Mouse (Mus musculus) megakaryocyte, embryonic 14.5 days (primary cell): ENCODE results near the gene Ginm1. TPM values are rescaled to one million over a fixed set of nuclear protein-coding genes. Genes with fewer than 3 reads are reported as not detected.

Source experiments
- H3K27me3 ChIP-seq: replicated peaks from 2 replicates; pipeline ENCODE3; 2012; ENCODE audit warnings: inconsistent platforms
- H3K36me3 ChIP-seq: replicated peaks from 2 replicates; pipeline ENCODE3; 2012; ENCODE audit warnings: low read length, inconsistent platforms, mixed read lengths
- H3K4me1 ChIP-seq: 2 replicates; pipeline ENCODE4 v1.6.1; 2012; ENCODE audit warnings: inconsistent platforms
- H3K4me3 ChIP-seq: replicated peaks from 2 replicates; pipeline ENCODE3; 2012; ENCODE audit warnings: moderate library complexity, mild to moderate bottlenecking, inconsistent platforms
- H3K9me3 ChIP-seq: 2 replicates; pipeline ENCODE4 v1.6.1; 2012; ENCODE audit warnings: inconsistent platforms
- FLI1 ChIP-seq: IDR thresholded peaks from 2 replicates; pipeline ENCODE4 v1.6.1; 2012; ENCODE audit warnings: low read length, inconsistent platforms, mixed read lengths
- GATA1 ChIP-seq: IDR thresholded peaks from 3 replicates; pipeline ENCODE4 v1.6.1; 2012; ENCODE audit warnings: mixed read lengths, low read length, inconsistent platforms, borderline replicate concordance
- polyA plus RNA-seq: library from polyadenylated mRNA; stranded (reverse); fragments of >175 nt; gene quantifications from 2 replicates; pipeline ENCODE4 v1.2.3, GENCODE M21; 2012; ENCODE audit warnings: low replicate concordance; ENCODE audit not compliant: insufficient read depth

Ginm1 gene
- polyA plus RNA-seq, 1 experiment: 26.3 TPM

GRCm38 (mm10) chr10:7726501-7726812 lies 66.2 kb downstream of the Ginm1 start:
- peak overlapping the region; percentile 94 for H3K4me3 ChIP-seq
- H3K9me3 ChIP-seq: no peaks in the 10 kb centered on the region
- H3K36me3 ChIP-seq: peaks cover 3% of the 10 kb centered on the region
- no peaks in the 10 kb centered on the region for H3K27me3 ChIP-seq
- no peak for TF ChIP-seq FLI1
- TF ChIP-seq GATA1: no peak
- peaks cover 49% of the 10 kb centered on the region for H3K4me1 ChIP-seq

DNA sequence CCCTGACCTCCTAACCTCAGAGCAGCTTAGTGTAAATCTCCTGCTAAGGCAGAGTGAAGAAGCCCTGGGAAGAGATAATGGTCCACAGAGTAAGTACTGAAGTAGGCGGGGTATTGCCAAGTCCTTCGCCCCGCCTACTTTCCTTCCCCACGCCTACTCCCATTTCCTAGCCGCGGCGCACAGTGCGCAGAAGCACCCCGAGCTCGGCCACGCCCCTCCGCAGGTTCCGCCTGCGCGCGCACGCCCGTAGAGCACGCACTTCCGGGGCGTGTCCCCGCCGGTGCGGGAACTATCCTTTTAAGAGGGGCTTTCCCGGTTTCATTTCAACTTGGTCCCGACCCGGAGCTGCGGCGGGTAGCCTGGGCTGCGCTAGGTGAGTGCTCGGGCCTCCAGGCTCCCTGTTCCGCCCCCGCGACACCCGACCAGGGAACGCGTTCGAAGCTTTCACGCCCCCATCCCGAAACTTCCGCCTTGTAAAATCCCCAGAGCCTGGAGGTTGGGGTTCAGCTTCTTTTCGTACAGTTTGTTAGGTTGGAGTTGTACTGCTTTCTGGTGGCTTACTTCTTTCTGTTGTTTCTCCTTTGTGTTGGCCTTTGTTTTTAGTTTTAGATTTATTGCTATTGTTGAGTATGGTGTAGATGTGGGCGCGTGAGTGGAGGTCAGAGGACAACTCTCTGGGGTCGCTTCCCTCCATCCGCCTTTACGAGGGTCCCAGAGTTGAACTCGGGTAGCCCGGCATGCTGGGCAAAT lies 66.7 kb downstream of the Ginm1 start, which contains the start of gene Katna1:
TSS of gene Katna1 (plus strand) at position 250 of the 750 bp plus-strand sequence.
- Histone ChIP-seq H3K4me3 (peak within 1 kb of the TSS; percentile 94), H3K9me3 (no peaks in the 10 kb centered on the region), H3K27me3 (no peaks in the 10 kb centered on the region), H3K36me3 (peaks cover 3% of the 10 kb centered on the region), H3K4me1 (peaks cover 47% of the 10 kb centered on the region)
- TF ChIP-seq GATA1: no peak
- peak; percentile 45 for TF ChIP-seq FLI1

Other genes with a start within 250 kb of the Ginm1 start
- 0.56 TPM in 1 of 2 replicates, not detected in the other for gene Lrp11, start 203.0 kb downstream of the Ginm1 start, polyA plus RNA-seq
- 0.50 TPM in 1 of 2 replicates, not detected in the other for gene Nup43, start 125.3 kb downstream of the Ginm1 start, polyA plus RNA-seq
- 15.2 and 46.3 TPM in 2 replicates for gene Pcmt1, start 111.7 kb downstream of the Ginm1 start, polyA plus RNA-seq
- gene Lats1, start 111.6 kb downstream of the Ginm1 start, polyA plus RNA-seq: 0.89 and 0.95 TPM in 2 replicates
- 2.1 TPM in 1 of 2 replicates, not detected in the other for gene Katna1, start 66.8 kb downstream of the Ginm1 start, polyA plus RNA-seq
- gene Ppil4, start 67 bp upstream of the Ginm1 start, polyA plus RNA-seq: 0.63 and 3.8 TPM in 2 replicates
- 0.34 and 0.40 TPM in 2 replicates for gene Zc3h12d, start 39.6 kb upstream of the Ginm1 start, polyA plus RNA-seq
- gene Tab2, start 163.4 kb upstream of the Ginm1 start, polyA plus RNA-seq: 3.1 and 8.0 TPM in 2 replicates